Mouse (Mus musculus) cortical plate, adult 2 months (tissue): ENCODE measurements at regions not wholly inside any gene's neighbourhood (a gene's known extent, or its start where the extent isn't known, plus 50 kb on each side); places are given as distances from the start of the nearest gene placed in this dataset.

Source experiments
- CTCF ChIP-seq: fragments of 200-500 bp; IDR thresholded peaks from 2 replicates; pipeline ENCODE4 v1.5.1; 2011; ENCODE audit warnings: mild to moderate bottlenecking, control low read depth, low read length; ENCODE audit not compliant: insufficient read depth; ENCODE audit errors: extremely low read depth
- POLR2A ChIP-seq: fragments of 200-500 bp; IDR thresholded peaks from 2 replicates; pipeline ENCODE4 v1.6.1; 2011; ENCODE audit warnings: mild to moderate bottlenecking, low read length, control low read depth; ENCODE audit not compliant: insufficient read depth; ENCODE audit errors: extremely low read depth

DNA sequence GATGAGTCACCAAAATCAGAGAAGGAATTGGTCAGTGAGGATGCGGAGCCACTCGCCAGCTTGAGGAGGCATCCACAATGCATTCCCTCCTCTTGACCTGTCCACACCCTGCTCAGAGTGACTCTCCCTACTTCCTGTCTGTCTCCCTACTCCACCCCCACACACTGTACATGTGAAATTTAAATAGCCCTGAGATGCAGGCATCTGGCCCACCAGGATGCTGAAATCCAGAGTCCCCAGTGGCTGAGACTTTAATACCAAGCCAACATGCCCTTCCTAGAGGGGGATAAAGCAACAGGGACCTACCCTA lies 201.6 kb upstream of the Sfswap start:
- TF ChIP-seq CTCF (no peak), POLR2A (no peak)
